Mouse (Mus musculus) liver, embryonic 15.5 days (tissue): ENCODE data around the gene Armh3. TPM values are rescaled to one million over a fixed set of nuclear protein-coding genes. Genes with fewer than 3 reads are reported as not detected.
A peak's percentile ranks its signal among the peaks of the same experiment; 100 is the strongest.

Source experiments
- ATAC-seq: fragments of 200-750 bp; cut with Nextera tagmentation; 2 replicates; pipeline ENCODE4 v1.8.0; 2017; ENCODE audit warnings: moderate number of reproducible peaks, mild to moderate bottlenecking, moderate library complexity; ENCODE audit not compliant: insufficient read depth
- H3K27ac ChIP-seq: fragments of 300-500 bp; sonication (generic); replicated peaks from 2 replicates; pipeline ENCODE4 v1.5.1; 2015; ENCODE audit warnings: mild to moderate bottlenecking, inconsistent platforms
- H3K27me3 ChIP-seq: fragments of 300-500 bp; sonication (generic); 2 replicates; pipeline ENCODE4 v1.6.1; 2015; ENCODE audit warnings: mild to moderate bottlenecking, inconsistent platforms
- H3K36me3 ChIP-seq: fragments of 300-500 bp; sonication (generic); replicated peaks from 2 replicates; pipeline ENCODE4 v1.6.1; 2015; ENCODE audit warnings: moderate library complexity, mild to moderate bottlenecking, inconsistent platforms
- H3K4me1 ChIP-seq: fragments of 300-500 bp; sonication (generic); replicated peaks from 2 replicates; pipeline ENCODE4 v1.6.1; 2015; ENCODE audit warnings: inconsistent platforms
- H3K4me2 ChIP-seq: fragments of 300-500 bp; sonication (generic); 2 replicates; pipeline ENCODE4 v1.6.1; 2015; ENCODE audit warnings: moderate library complexity, mild to moderate bottlenecking, inconsistent platforms
- H3K4me3 ChIP-seq: fragments of 300-500 bp; sonication (generic); replicated peaks from 2 replicates; pipeline ENCODE4 v1.5.1; 2015; ENCODE audit warnings: mild to moderate bottlenecking, inconsistent platforms
- H3K9ac ChIP-seq: fragments of 300-500 bp; sonication (generic); 2 replicates; pipeline ENCODE4 v1.6.1; 2015; ENCODE audit warnings: moderate library complexity, mild to moderate bottlenecking, inconsistent platforms
- H3K9me3 ChIP-seq: fragments of 300-500 bp; sonication (generic); replicated peaks from 2 replicates; pipeline ENCODE4 v1.6.1; 2016; ENCODE audit warnings: inconsistent platforms
- WGBS: fragments of 180-500 bp; shearing (Covaris S2); methylation state at CpG from one replicate; pipeline ENCODE4 v1.1.7; 2015; ENCODE audit warnings: mixed read lengths; ENCODE audit not compliant: insufficient replicate concordance; 5-methylcytosine and 5-hydroxymethylcytosine counted together
- polyA plus RNA-seq: library from polyadenylated mRNA; unstranded; fragments of >200 nt; fragmentation: Nextera tagmentation; extraction: Ambion mirVana; gene quantifications from 2 replicates; pipeline ENCODE4 v1.2.1, GENCODE M21; 2015

The Armh3 gene
- polyA plus RNA-seq, 1 experiment from 2014 or later: 4.1 TPM

DNA sequence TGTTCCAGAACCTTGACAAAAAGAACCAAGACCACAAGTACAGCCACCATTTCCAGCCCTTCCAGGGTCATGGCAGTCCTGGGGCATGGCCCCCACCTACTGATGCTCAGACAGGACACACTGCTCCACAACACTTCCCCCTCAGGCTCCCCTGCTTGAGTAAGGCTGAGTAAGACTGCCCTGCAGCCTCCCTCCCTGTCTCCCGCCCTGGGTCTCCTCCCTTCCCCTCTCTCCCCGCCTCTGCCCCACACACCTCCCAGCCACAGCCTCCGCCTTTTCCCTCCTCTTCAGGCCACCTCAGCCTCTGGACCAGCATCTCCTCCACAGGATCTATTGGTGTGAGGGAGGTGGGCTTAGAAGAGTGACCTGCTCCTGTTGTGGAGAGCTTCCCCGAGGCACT lies 194.9 kb downstream of the Armh3 start:
- H3K36me3 ChIP-seq: no peaks in the 10 kb centered on the region
- H3K9me3 ChIP-seq: no peaks in the 10 kb centered on the region
- peak; percentile 68 for ATAC-seq
- H3K27ac ChIP-seq: peak overlapping the region; percentile 79
- peak overlapping the region; percentile 48 for H3K4me3 ChIP-seq
- peaks cover 40% of the 10 kb centered on the region for H3K4me1 ChIP-seq
- no peaks in the 10 kb centered on the region; the same call in 1 of the 2 replicates for H3K27me3 ChIP-seq
- H3K4me2 ChIP-seq: peak overlapping the region; percentile 74
- peak overlapping the region; percentile 45; the same call in 1 of the 2 replicates for H3K9ac ChIP-seq
- WGBS: 23% methylated on average over 4 of the region's 4 CpGs

DNA sequence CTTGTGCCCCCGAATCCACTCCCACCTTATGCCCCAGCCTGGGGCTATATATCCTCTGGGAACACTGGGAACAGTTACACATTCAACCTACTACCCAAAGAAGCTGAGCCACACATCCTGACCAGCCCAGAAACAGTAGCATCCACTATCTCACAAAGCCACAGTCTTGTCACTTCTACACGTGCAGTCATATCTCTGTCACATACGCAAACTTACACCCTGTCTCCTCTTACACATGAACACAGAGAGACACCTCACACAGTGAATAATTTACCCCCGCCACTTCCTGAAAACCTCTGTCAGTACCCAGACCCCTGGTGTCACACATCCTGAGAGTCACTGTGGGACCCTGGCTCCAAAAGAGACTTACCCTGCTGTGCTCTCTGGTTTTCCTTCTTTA lies 195.6 kb downstream of the Armh3 start:
- peak; percentile 86 for ATAC-seq
- Histone ChIP-seq H3K9me3 (no peaks in the 10 kb centered on the region), H3K27me3 (no peaks in the 10 kb centered on the region; the same call in 1 of the 2 replicates), H3K36me3 (no peaks in the 10 kb centered on the region), H3K4me2 (peak overlapping the region; percentile 74), H3K9ac (peak overlapping the region; percentile 45; the same call in 1 of the 2 replicates), H3K4me1 (peaks cover 40% of the 10 kb centered on the region), H3K27ac (peak overlapping the region; percentile 79), H3K4me3 (peak overlapping the region; percentile 48)
- WGBS: 31% methylated on average over 4 of the region's 4 CpGs

DNA sequence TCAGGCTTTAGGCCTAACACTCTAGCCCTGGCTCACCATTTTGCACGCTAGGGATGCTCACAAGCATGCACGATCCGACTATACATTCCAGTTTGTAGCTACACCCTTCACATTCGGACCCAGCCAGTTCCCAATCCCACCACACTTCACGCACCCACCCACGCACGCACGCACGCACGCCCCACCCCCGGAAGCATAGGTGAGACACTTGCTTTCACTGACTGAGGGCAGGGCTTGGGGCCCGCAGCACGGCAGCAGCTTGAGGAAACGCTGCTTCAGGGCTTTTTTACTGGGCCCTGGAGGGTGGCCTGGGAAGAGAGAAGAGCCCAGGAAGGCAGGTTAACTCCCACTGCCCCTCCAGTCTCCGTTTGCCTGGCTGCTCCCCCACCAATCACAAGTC lies 201.4 kb downstream of the Armh3 start:
- H3K36me3 ChIP-seq: no peaks in the 10 kb centered on the region
- H3K27ac ChIP-seq: no peak overlapping the region
- H3K27me3 ChIP-seq: 0 out of 2 replicates have a peak, but pooled peaks cover 4% of the 10 kb centered on the region
- peaks cover 16% of the 10 kb centered on the region for H3K4me1 ChIP-seq
- 76% methylated on average over 15 of the region's 15 CpGs for WGBS
- H3K9ac ChIP-seq: no peak overlapping the region
- H3K9me3 ChIP-seq: no peaks in the 10 kb centered on the region
- H3K4me3 ChIP-seq: no peak overlapping the region
- ATAC-seq: no peak
- no peak overlapping the region for H3K4me2 ChIP-seq

DNA sequence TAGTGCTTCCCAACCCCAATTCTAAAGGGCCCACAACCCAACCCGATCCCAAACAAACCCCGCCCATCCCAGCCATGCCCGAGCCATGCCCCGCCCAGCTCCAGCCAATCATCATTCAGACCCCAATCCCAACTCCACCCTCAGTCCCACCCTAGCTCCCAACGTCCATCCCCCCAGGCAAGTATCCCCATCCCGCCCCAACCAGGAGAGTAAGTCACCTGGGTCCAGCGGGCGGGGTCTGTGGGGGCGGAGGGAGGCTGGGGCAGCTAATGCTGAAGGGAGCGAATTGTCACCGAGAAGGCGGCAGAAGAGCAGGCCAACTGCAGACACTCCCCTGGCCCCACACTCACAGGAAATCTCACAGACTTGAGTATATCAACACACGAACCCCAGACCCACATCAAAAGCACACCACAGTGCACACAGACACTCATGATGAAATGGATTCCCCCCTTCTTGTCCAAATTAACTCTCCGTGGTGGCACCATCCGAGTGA lies 202.2 kb downstream of the Armh3 start:
- Histone ChIP-seq H3K9ac (no peak overlapping the region), H3K9me3 (no peaks in the 10 kb centered on the region), H3K36me3 (no peaks in the 10 kb centered on the region), H3K27me3 (0 out of 2 replicates have a peak, but pooled peaks cover 4% of the 10 kb centered on the region), H3K4me3 (0 out of 2 replicates have a peak overlapping the region, but pooled peaks have one; percentile 15), H3K4me2 (peak overlapping the region; percentile 54), H3K27ac (no peak overlapping the region), H3K4me1 (peaks cover 14% of the 10 kb centered on the region)
- ATAC-seq: peak; percentile 35; the same call in 1 of the 2 replicates
- 28% methylated on average over 15 of the region's 15 CpGs for WGBS

DNA sequence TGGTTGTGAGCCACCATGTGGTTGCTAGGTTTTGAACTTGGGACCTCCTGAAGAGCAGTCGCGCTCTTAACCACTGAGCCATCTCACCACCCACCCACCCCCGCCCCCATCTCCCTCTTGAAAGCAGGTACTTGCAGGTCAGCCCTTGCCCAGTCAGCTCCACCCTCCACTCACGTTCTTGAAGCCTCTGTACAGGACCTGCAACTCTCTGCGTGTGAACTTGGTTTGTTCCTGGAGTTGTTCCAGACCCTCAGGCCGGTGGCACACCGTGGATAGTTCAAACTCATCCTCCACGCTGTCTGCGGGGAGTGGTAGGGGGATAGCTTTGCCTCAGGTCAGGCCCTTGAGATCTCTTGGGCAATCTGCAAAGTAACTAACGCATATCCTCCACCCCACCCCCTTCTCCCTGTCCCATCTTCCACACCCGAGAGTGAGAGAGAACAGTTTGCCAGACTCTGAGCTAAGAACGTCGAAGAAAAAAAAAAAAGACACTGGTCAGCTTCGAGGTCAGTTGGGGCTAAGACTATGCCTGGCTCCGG lies 202.8 kb downstream of the Armh3 start:
- 32% methylated on average over 15 of the region's 15 CpGs for WGBS
- Histone ChIP-seq H3K9ac (no peak overlapping the region), H3K4me2 (peak overlapping the region; percentile 54), H3K27me3 (0 out of 2 replicates have a peak, but pooled peaks cover 4% of the 10 kb centered on the region), H3K4me3 (0 out of 2 replicates have a peak overlapping the region, but pooled peaks have one; percentile 15), H3K27ac (no peak overlapping the region), H3K36me3 (no peaks in the 10 kb centered on the region), H3K4me1 (peaks cover 20% of the 10 kb centered on the region), H3K9me3 (no peaks in the 10 kb centered on the region)
- ATAC-seq: no peak

DNA sequence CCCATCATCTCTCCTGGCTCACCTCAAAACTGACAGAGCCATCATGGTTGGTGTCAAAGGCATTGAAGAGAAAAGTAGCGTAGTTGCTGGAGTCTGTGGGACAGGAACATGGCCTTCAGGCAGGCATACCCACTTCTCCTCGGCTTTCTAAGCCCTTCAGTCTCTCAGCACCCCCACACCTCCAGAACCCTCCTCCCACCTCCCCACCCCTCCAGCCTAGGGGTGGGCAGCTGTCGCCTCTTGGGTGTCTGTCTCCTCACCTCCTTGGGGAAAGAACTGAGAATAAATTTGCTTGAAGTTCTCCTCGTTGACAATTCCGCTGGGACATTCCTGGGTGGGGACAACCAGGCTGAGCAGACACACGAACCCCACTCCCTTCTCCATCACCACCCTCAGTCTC lies 203.6 kb downstream of the Armh3 start:
- WGBS: 65% methylated on average over 6 of the region's 6 CpGs
- Histone ChIP-seq H3K4me1 (peaks cover 28% of the 10 kb centered on the region), H3K4me3 (no peak overlapping the region), H3K27me3 (0 out of 2 replicates have a peak, but pooled peaks cover 4% of the 10 kb centered on the region), H3K4me2 (no peak overlapping the region), H3K36me3 (no peaks in the 10 kb centered on the region), H3K27ac (no peak overlapping the region), H3K9ac (no peak overlapping the region), H3K9me3 (no peaks in the 10 kb centered on the region)
- no peak for ATAC-seq

DNA sequence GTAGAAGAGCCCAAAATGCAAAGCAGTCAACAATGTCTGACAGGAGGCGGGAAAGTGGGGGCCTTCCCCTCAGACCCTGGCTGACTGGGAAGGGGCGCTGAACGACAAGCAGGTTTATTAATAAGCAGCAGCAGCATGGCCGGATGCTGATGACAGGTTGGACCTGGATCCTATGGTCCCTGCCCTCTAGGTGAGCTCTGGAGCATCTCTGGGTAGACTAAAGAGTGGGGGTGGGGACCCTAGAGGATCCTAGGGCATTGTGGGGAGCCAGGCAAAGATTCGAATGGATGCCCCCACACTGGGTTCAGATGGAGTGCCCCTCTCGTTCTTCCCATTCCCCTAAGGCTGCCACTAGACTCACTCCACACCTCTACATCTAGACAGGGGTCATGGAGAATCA lies 205.9 kb downstream of the Armh3 start:
- H3K4me2 ChIP-seq: no peak overlapping the region
- H3K9me3 ChIP-seq: no peaks in the 10 kb centered on the region
- H3K4me3 ChIP-seq: no peak overlapping the region
- no peak overlapping the region; the same call in 1 of the 2 replicates for H3K27ac ChIP-seq
- H3K4me1 ChIP-seq: peaks cover 35% of the 10 kb centered on the region
- H3K36me3 ChIP-seq: no peaks in the 10 kb centered on the region
- H3K9ac ChIP-seq: no peak overlapping the region
- WGBS: 74% methylated on average over 6 of the region's 6 CpGs
- H3K27me3 ChIP-seq: 0 out of 2 replicates have a peak, but pooled peaks cover 4% of the 10 kb centered on the region
- no peak for ATAC-seq

DNA sequence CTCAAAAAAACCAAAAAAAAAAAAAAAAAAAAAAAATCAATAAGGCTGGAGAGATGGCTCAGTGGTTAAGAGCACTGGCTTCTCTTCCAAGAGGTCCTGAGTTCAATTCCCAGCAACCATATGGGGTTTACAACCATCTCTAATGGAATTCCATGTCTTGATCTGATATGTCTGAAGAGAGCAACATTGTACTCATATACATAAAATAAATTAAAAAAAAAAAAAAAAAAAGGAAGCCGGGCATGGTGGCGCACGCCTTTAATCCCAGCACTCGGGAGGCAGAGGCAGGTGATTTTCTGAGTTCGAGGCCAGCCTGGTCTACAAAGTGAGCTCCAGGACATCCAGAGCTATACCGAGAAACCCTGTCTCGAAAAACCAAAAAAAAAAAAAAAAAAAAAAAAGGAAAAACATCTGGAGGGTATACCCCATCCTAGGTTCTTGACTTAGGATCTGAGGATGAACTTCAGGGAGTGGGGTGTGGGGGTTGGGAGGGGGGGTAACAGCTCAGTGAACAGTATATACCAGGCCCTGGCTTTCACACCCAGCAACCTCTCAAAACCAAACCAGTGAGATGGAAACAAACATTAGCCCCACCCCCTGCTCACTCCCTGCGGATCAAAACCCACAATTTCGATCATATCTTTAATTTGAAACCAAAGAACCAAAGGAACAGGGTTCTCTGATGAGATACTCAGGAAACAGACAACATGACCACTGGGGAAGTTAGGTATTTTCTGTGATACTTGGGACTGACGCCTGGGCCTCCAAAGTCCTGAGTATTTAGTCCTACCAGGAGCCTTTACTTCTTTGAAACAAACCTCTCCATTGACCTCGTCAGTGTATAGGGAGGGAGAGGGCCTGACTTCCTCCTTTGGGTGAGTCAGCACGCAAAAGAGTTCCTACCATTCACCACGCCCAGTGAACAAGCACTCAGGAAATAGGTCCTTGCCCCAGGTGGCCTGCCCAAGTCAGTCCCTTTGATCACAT lies 208.1 kb downstream of the Armh3 start:
- WGBS: 42% methylated on average over 13 of the region's 13 CpGs
- H3K9ac ChIP-seq: peak overlapping the region; percentile 43; the same call in 1 of the 2 replicates

DNA sequence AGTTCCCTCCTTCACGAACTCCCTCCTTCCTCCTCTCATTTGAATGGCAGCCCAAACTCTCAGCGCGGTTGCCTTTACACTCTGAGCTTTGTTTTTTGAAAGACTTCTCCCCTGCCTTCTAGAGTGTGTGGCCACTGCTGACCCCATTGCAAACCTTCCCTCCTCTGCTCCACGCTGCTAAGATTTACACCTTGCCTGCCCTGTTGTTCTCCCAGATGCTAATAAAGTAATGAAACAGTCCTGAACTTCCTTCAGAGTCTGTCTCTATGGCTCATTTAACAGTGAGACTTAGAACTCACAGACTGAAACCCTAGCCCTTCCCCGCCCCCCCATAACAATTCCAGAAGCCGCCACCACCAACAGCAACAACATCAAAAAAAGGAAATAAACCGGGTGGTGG lies 208.9 kb downstream of the Armh3 start:
- ATAC-seq: no peak
- Histone ChIP-seq H3K9ac (no peak overlapping the region), H3K9me3 (no peaks in the 10 kb centered on the region), H3K36me3 (no peaks in the 10 kb centered on the region), H3K27me3 (0 out of 2 replicates have a peak, but pooled peaks cover 4% of the 10 kb centered on the region), H3K4me1 (peaks cover 32% of the 10 kb centered on the region), H3K27ac (peak overlapping the region; percentile 97), H3K4me3 (no peak overlapping the region), H3K4me2 (no peak overlapping the region)
- 80% methylated on average over 7 of the region's 7 CpGs for WGBS

More for the DNA sequence above, 208.1 kb downstream of the Armh3 start:
- Histone ChIP-seq H3K4me1 (peaks cover 28% of the 10 kb centered on the region), H3K4me3 (peak overlapping the region; percentile 23; the same call in 1 of the 2 replicates), H3K9me3 (no peaks in the 10 kb centered on the region), H3K27ac (peak overlapping the region; percentile 97), H3K36me3 (no peaks in the 10 kb centered on the region), H3K27me3 (0 out of 2 replicates have a peak, but pooled peaks cover 4% of the 10 kb centered on the region), H3K4me2 (peak overlapping the region; percentile 60)
- ATAC-seq: peak; percentile 93

DNA sequence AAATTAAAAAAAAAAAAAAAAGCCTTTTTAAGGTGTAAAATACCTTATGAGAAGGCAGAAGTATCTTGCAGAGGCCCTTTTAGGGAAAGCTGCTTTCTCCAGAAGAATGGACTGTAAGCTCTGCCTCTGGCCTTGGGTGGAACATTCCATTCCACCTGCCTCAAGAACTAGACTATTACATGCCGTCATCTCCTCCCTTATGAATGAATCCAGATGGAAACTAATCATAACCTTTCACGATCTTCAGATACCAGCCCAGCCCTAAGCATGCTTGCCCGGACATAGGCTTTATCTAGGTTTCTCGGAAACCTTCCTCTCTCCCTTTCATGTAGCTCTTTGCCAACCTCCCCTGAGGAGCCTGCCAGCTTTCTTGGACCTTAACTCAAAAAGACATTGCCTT lies 210.0 kb downstream of the Armh3 start:
- Histone ChIP-seq H3K4me3 (no peak overlapping the region), H3K4me2 (no peak overlapping the region), H3K4me1 (peaks cover 39% of the 10 kb centered on the region), H3K9ac (no peak overlapping the region), H3K27ac (no peak overlapping the region), H3K36me3 (no peaks in the 10 kb centered on the region), H3K9me3 (no peaks in the 10 kb centered on the region), H3K27me3 (0 out of 2 replicates have a peak, but pooled peaks cover 3% of the 10 kb centered on the region)
- WGBS: 35% methylated on average over 4 of the region's 4 CpGs
- ATAC-seq: no peak

DNA sequence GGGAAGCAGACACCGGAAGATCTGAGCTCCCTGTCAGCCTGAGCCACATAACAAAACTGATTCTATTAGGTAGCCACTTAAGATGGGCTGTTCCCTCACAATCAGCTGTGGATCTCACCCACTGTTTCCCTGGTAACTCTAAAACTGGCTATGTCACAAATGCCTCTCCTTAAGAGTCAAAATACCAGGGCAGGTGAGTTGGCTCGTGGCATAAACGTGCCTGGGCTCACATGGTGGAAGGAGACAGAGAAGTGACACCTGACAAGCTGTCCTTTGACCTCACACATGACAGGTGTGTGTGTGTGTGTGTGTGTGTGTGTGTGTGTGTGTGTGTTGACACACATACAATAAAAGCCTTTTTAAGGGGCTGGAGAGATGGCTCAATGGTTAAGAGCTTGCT lies 210.8 kb downstream of the Armh3 start:
- H3K4me1 ChIP-seq: peaks cover 39% of the 10 kb centered on the region
- H3K9ac ChIP-seq: no peak overlapping the region
- H3K27me3 ChIP-seq: no peaks in the 10 kb centered on the region
- H3K4me3 ChIP-seq: no peak overlapping the region
- no peak for ATAC-seq
- WGBS: 61% methylated on average over 3 of the region's 3 CpGs
- no peak overlapping the region for H3K4me2 ChIP-seq
- H3K9me3 ChIP-seq: no peaks in the 10 kb centered on the region
- H3K36me3 ChIP-seq: no peaks in the 10 kb centered on the region
- no peak overlapping the region for H3K27ac ChIP-seq
